Mouse (Mus musculus) ES-E14 (cell line): ENCODE results near the gene Dennd4b. TPM values are rescaled to one million over a fixed set of nuclear protein-coding genes. Genes with fewer than 3 reads are reported as not detected.

Source experiments
- DNase-seq: peaks from one replicate; pipeline ENCODE4 v3.0.0-alpha.2; 2013; ENCODE audit warnings: low read depth, low spot score
- H3K27ac ChIP-seq: 2 replicates; pipeline ENCODE4 v1.5.1; 2012; ENCODE audit warnings: low read depth, mild to moderate bottlenecking, low read length, moderate library complexity, mixed read lengths; ENCODE audit not compliant: poor library complexity, insufficient read depth, severe bottlenecking
- H3K36me3 ChIP-seq: 2 replicates; pipeline ENCODE4 v1.6.1; 2012; ENCODE audit warnings: mild to moderate bottlenecking, low read length, moderate library complexity, mixed read lengths; ENCODE audit not compliant: control insufficient read depth, poor library complexity, insufficient read depth, severe bottlenecking
- H3K4me1 ChIP-seq, 2 experiments: fragments of 150-350 bp in 1 of 2; sonication (generic) in 1 of 2; 2 replicates each; pipeline ENCODE4 v1.6.1; 2012; ENCODE audit warnings: low read length in 2 of 2, mild to moderate bottlenecking in 1 of 2, mixed read lengths in 1 of 2; ENCODE audit not compliant: control insufficient read depth in 2 of 2, insufficient read depth in 2 of 2, poor library complexity in 1 of 2
- H3K4me3 ChIP-seq, 2 experiments: fragments of 150-350 bp in 1 of 2; sonication (generic) in 1 of 2; 2 replicates each; pipeline ENCODE4 v1.5.1; 2012; ENCODE audit warnings: low read length in 2 of 2, low read depth in 1 of 2, mild to moderate bottlenecking in 1 of 2, mixed read lengths in 1 of 2; ENCODE audit not compliant: insufficient read depth in 1 of 2, poor library complexity in 1 of 2, severe bottlenecking in 1 of 2
- H3K9ac ChIP-seq: 2 replicates; pipeline ENCODE4 v1.6.1; 2012; ENCODE audit warnings: low read depth, mild to moderate bottlenecking, low read length, mixed read lengths; ENCODE audit not compliant: poor library complexity, insufficient read depth, severe bottlenecking
- H3K9me3 ChIP-seq: fragments of 150-350 bp; sonication (generic); 2 replicates; pipeline ENCODE4 v1.6.1; 2012; ENCODE audit warnings: low read depth, mild to moderate bottlenecking, low read length; ENCODE audit not compliant: control insufficient read depth, insufficient read depth
- CHD2 ChIP-seq: IDR thresholded peaks from 2 replicates; pipeline ENCODE4 v1.6.1; 2014; ENCODE audit warnings: mild to moderate bottlenecking, low read depth, low read length, inconsistent platforms
- HCFC1 ChIP-seq: IDR thresholded peaks from 2 replicates; pipeline ENCODE4 v1.6.1; 2012; ENCODE audit warnings: low read length, inconsistent platforms, borderline replicate concordance; ENCODE audit not compliant: insufficient read depth
- MAFK ChIP-seq: IDR thresholded peaks from 2 replicates; pipeline ENCODE4 v1.6.1; 2014; ENCODE audit warnings: mild to moderate bottlenecking, low read depth, low read length, inconsistent platforms; ENCODE audit not compliant: insufficient read depth
- ZC3H11A ChIP-seq: IDR thresholded peaks from 2 replicates; pipeline ENCODE4 v1.6.1; 2012; ENCODE audit warnings: low read depth, mild to moderate bottlenecking, inconsistent platforms, low read length, borderline replicate concordance
- ZNF384 ChIP-seq: IDR thresholded peaks from 2 replicates; pipeline ENCODE4 v1.6.1; 2012; ENCODE audit warnings: low read depth, low read length, inconsistent platforms
- in situ Hi-C, 2 experiments: fragments of 600-800 bp; cut with MboI; formaldehyde crosslinking; loops; one replicate each; pipeline ENCODE4 v1.15.1; 2025; ENCODE audit warnings: low sequenced_read_pairs in 2 of 2, inconsistent platforms in 1 of 2; ENCODE audit not compliant: unreplicated experiment in 2 of 2
- total RNA-seq: library from RNA; depleted of rRNA; stranded (reverse); fragments of 300-350 nt; gene quantifications from 2 replicates; pipeline ENCODE4 v1.2.3, GENCODE M21; 2012

Gene Dennd4b
- total RNA-seq, 1 experiment = 4.1 TPM

GRCm38 (mm10) chr3:90276858-90277257 lies 11.9 kb downstream of the Dennd4b start:
- Histone ChIP-seq H3K9me3 (no peaks in the 10 kb centered on the region), H3K4me3 (peak overlapping the region; percentile 2 to 28; a peak in 3 of 4 replicates), H3K36me3 (peaks cover 8% of the 10 kb centered on the region; the same call in 1 of the 2 replicates), H3K9ac (no peak overlapping the region), H3K27ac (no peak overlapping the region), H3K4me1 (peaks cover 0 to 13% of the 10 kb centered on the region in 2 experiments; a peak in 1 of 4 replicates)
- TF ChIP-seq ZC3H11A (no peak), MAFK (no peak), CHD2 (no peak), HCFC1 (no peak)
- in situ Hi-C loops = no loop called here
- no peak for DNase-seq

GRCm38 (mm10) chr3:90277793-90278192 lies 12.8 kb downstream of the Dennd4b start:
- in situ Hi-C loops = no loop called here

GRCm38 (mm10) chr3:90278211-90278610 lies 13.2 kb downstream of the Dennd4b start:
- H3K27ac ChIP-seq = no peak overlapping the region
- H3K9me3 ChIP-seq = no peaks in the 10 kb centered on the region
- TF ChIP-seq MAFK (no peak), ZC3H11A (no peak), HCFC1 (no peak), CHD2 (no peak)
- H3K36me3 ChIP-seq = peaks cover 8% of the 10 kb centered on the region; the same call in 1 of the 2 replicates
- H3K4me1 ChIP-seq = peaks cover 0 to 11% of the 10 kb centered on the region in 2 experiments; a peak in 1 of 4 replicates
- no peak overlapping the region for H3K9ac ChIP-seq
- DNase-seq = no peak
- no peak overlapping the region for H3K4me3 ChIP-seq
- in situ Hi-C loops = no loop called here

More at GRCm38 (mm10) chr3:90277793-90278192, 12.8 kb downstream of the Dennd4b start:
- Histone ChIP-seq H3K4me1 (peaks cover 0 to 11% of the 10 kb centered on the region in 2 experiments; a peak in 1 of 4 replicates), H3K4me3 (no peak overlapping the region; a peak in 1 of 4 replicates), H3K9ac (no peak overlapping the region), H3K9me3 (no peaks in the 10 kb centered on the region), H3K36me3 (peaks cover 8% of the 10 kb centered on the region; the same call in 1 of the 2 replicates), H3K27ac (no peak overlapping the region)
- TF ChIP-seq ZC3H11A = no peak
- no peak for TF ChIP-seq MAFK
- no peak for TF ChIP-seq HCFC1
- TF ChIP-seq CHD2 = no peak
- no peak for TF ChIP-seq ZNF384
- no peak for DNase-seq

- no peak for TF ChIP-seq ZC3H11A
- no peak for TF ChIP-seq MAFK
- TF ChIP-seq ZNF384 = no peak
- TF ChIP-seq HCFC1 = no peak
- TF ChIP-seq CHD2 = no peak
- no peak for DNase-seq
- Histone ChIP-seq H3K9me3 (no peaks in the 10 kb centered on the region), H3K36me3 (peaks cover 6% of the 10 kb centered on the region; the same call in 1 of the 2 replicates), H3K27ac (no peak overlapping the region), H3K9ac (no peak overlapping the region), H3K4me1 (peaks cover 0 to 1% of the 10 kb centered on the region in 2 experiments; a peak in 1 of 4 replicates), H3K4me3 (no peak overlapping the region)
- in situ Hi-C loops = no loop called here
Measured at GRCm38 (mm10) chr3:90279216-90279615, 14.2 kb downstream of the Dennd4b start.

- H3K9me3 ChIP-seq = no peaks in the 10 kb centered on the region
- no peak overlapping the region for H3K27ac ChIP-seq
- peaks cover 5% of the 10 kb centered on the region; the same call in 1 of the 2 replicates for H3K36me3 ChIP-seq
- H3K4me1 ChIP-seq = no peaks in the 10 kb centered on the region; a peak in 1 of 4 replicates
- no peak for TF ChIP-seq ZNF384
- DNase-seq = no peak
- H3K4me3 ChIP-seq = no peak overlapping the region
- no peak overlapping the region for H3K9ac ChIP-seq
- in situ Hi-C loops = no loop called here
Measured at GRCm38 (mm10) chr3:90279743-90280142, 14.8 kb downstream of the Dennd4b start.
